Mouse (Mus musculus) E14TG2a.4 (cell line): ENCODE data around the gene Rps6kb1.

Source experiments
- H3K27me3 ChIP-seq: 2 replicates; pipeline ENCODE4 v1.6.1; 2014; ENCODE audit warnings: low read length, control low read depth; ENCODE audit not compliant: insufficient read depth
- H3K36me3 ChIP-seq: 2 replicates; pipeline ENCODE4 v1.6.1; 2014; ENCODE audit warnings: low read length, control low read depth; ENCODE audit not compliant: insufficient read depth
- H3K4me1 ChIP-seq: replicated peaks from 2 replicates; pipeline ENCODE4 v1.6.1; 2014; ENCODE audit warnings: low read depth, low read length, control low read depth
- H3K4me3 ChIP-seq: replicated peaks from 2 replicates; pipeline ENCODE4 v1.5.1; 2014; ENCODE audit warnings: mild to moderate bottlenecking, low read length
- H3K9me3 ChIP-seq: 2 replicates; pipeline ENCODE4 v1.6.1; 2014; ENCODE audit warnings: low read length, control low read depth
- CTCF ChIP-seq: conservative IDR thresholded peaks from 2 replicates; pipeline ENCODE4 v1.5.1; 2014; ENCODE audit warnings: low read length
- NANOG ChIP-seq: IDR thresholded peaks from 2 replicates; pipeline ENCODE4 v1.6.1; 2014; ENCODE audit warnings: borderline replicate concordance, low read length, mixed read lengths
- POU5F1 ChIP-seq: IDR thresholded peaks from 2 replicates; pipeline ENCODE4 v1.6.1; 2014; ENCODE audit warnings: low read length, borderline replicate concordance

Rps6kb1 gene

GRCm38 (mm10) chr11:86587830-86588229 is 43.2 kb upstream of the Rps6kb1 start:
- Histone ChIP-seq H3K4me1 (peaks cover 59% of the 10 kb centered on the region), H3K36me3 (peaks cover 9% of the 10 kb centered on the region; the same call in 1 of the 2 replicates)
- no peak for TF ChIP-seq POU5F1
- TF ChIP-seq CTCF, result no peak

DNA sequence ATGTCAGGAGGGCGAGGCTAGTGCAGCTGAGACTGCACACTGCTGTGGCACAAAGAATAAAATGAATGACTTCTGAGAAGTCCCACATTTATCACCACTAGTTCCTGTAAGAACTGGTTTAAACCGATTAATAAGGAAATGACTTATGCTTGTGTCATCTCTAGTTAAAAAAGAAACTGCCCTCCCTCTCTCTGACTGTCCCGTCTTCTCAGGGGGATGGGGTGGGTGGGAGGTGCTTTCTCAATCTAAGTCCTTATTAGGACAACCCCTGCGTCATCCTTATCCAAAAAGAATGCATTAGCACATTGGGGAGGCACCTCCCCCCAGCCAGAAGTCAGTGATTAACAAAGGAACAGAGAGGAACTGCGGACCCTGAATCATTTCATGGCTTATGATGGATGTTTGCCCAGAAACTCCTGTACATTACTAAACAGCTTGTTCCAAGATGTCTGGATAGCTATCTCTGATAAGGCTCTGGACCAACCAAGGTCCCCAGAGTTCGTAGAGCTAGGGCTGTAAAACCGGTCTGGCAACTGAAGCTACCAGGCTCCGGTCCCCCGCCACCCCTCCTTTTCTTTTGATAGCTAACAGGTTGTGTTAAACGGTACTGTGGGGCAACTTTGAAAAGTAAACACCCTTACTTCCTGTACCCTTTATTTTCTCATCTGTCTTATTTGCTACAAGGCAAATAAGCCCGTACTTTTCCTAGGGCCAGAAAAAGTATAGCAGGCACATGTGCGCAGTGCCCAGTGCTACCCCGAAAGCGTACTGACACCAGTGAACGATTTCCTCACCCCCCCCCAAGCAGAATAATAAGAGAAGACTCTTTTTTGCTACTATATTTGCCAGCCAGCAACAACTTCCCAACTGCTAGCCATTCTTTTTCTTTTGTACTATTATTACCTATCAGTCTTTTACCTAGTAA is 42.5 kb upstream of the Rps6kb1 start:
- Histone ChIP-seq H3K4me3 (peak overlapping the region; percentile 73), H3K4me1 (peaks cover 62% of the 10 kb centered on the region), H3K9me3 (no peaks in the 10 kb centered on the region), H3K36me3 (peaks cover 6% of the 10 kb centered on the region; the same call in 1 of the 2 replicates), H3K27me3 (no peaks in the 10 kb centered on the region)
- TF ChIP-seq NANOG, result no peak
- no peak for TF ChIP-seq POU5F1
- TF ChIP-seq CTCF, result no peak

More at GRCm38 (mm10) chr11:86587830-86588229, 43.2 kb upstream of the Rps6kb1 start:
- H3K9me3 ChIP-seq, result no peaks in the 10 kb centered on the region
- H3K27me3 ChIP-seq, result no peaks in the 10 kb centered on the region
- peak overlapping the region; percentile 73 for H3K4me3 ChIP-seq

- Histone ChIP-seq H3K4me1 (peaks cover 67% of the 10 kb centered on the region), H3K9me3 (no peaks in the 10 kb centered on the region), H3K27me3 (no peaks in the 10 kb centered on the region), H3K36me3 (peaks cover 6% of the 10 kb centered on the region; the same call in 1 of the 2 replicates), H3K4me3 (peak overlapping the region; percentile 73)
- TF ChIP-seq CTCF, result no peak
- no peak for TF ChIP-seq NANOG
- no peak for TF ChIP-seq POU5F1
Measured at GRCm38 (mm10) chr11:86586177-86586867, 41.7 kb upstream of the Rps6kb1 start.

DNA sequence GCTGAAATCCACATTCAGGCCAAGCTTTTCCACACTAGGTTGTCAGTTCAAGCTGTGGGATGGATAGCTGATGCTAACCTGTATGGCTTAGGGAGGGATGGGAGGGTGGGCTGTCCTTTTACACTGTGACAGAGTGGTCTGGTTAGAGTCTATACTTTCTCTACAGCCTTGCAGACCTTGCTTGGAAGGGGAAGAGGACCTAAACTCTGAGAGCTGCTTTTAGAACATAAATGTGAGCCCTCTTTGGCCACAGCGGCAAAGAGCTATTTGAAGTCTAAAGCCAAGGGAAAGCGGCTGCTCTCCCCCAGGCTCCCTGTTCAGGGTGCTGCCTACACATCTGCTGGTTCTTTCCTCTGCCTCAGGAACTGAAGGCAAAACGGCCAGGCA is 41.0 kb upstream of the Rps6kb1 start:
- Histone ChIP-seq H3K36me3 (peaks cover 6% of the 10 kb centered on the region; the same call in 1 of the 2 replicates), H3K4me3 (peak overlapping the region; percentile 73), H3K27me3 (no peaks in the 10 kb centered on the region), H3K4me1 (peaks cover 67% of the 10 kb centered on the region), H3K9me3 (no peaks in the 10 kb centered on the region)
- no peak for TF ChIP-seq NANOG
- no peak for TF ChIP-seq POU5F1
- no peak for TF ChIP-seq CTCF

GRCm38 (mm10) chr11:86584898-86585597 is 40.4 kb upstream of the Rps6kb1 start:
- no peaks in the 10 kb centered on the region for H3K9me3 ChIP-seq
- TF ChIP-seq NANOG (no peak), POU5F1 (no peak), CTCF (no peak)
- peak overlapping the region; percentile 73; the same call in 1 of the 2 replicates for H3K4me3 ChIP-seq
- peaks cover 67% of the 10 kb centered on the region for H3K4me1 ChIP-seq
- peaks cover 6% of the 10 kb centered on the region; the same call in 1 of the 2 replicates for H3K36me3 ChIP-seq
- H3K27me3 ChIP-seq, result no peaks in the 10 kb centered on the region

DNA sequence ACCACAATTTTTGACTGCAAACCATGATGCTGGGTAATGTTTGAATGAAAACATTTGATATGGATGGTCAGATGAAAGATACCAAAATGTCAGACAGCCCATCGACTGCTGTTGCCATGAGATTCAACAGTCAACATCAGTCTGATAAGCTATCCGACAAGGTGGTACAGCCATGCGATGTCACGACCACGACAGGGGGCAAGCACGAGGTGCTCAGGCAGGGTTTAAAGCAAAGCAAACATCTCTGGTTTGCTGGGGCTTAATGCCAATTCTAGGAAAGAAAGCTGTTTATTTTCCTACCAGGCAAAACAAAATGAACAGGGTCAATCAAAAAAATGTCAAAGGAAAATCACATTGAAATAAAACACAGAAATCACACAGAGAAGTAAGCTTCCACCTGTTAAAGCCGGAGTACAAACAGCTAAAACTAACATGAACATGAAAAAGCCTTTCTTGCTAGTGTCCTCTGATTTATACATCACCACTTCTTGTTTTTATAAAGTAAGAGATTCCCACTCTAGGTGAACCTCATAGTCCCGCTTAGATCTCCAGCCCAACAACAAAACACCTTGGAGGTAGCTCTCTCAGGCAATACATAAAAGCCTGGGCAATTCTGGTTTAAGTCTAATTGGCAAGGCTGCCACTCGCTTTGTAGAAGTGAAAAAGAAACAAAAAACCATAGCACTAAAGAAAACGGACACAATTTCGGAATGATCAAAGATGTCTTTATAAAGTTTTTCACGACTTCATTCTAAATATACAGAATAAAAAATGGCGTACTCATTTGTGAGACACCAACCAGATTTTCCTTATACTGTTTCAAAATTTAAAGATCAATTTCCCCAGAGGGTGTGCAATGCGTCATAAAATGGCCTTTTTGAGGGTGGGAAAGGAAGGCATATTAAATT is 39.6 kb upstream of the Rps6kb1 start:
- TF ChIP-seq POU5F1 (no peak), NANOG (no peak), CTCF (no peak)
- H3K36me3 ChIP-seq, result peaks cover 6% of the 10 kb centered on the region; the same call in 1 of the 2 replicates

DNA sequence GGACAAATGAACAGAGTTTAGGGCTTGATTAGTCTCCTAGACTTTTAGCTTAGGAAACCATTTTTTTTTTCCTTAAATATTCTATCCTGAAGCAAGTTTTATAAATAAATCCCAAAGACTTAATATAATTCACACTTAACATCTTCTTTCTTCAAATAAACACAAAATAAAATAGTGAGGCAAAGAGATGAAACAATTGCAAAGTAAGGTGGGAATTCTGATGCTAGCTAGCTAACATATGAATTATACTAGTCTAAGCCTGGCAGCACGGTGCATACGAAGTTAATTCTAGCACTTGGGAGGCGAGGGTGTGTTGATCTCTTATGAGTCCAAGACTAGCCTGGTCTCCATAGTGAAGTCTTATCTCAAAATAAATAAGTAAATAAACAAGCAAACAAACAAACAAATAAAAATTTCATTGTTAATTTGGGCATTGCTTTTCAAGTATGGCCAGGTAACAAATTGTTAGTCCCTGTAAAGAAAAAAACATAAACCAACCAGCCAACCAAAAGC is 38.8 kb upstream of the Rps6kb1 start:
- Histone ChIP-seq H3K27me3 (no peaks in the 10 kb centered on the region), H3K4me3 (no peak overlapping the region), H3K4me1 (peaks cover 81% of the 10 kb centered on the region), H3K9me3 (no peaks in the 10 kb centered on the region), H3K36me3 (peaks cover 6% of the 10 kb centered on the region; the same call in 1 of the 2 replicates)
- no peak for TF ChIP-seq NANOG
- no peak for TF ChIP-seq POU5F1
- no peak for TF ChIP-seq CTCF

More for the DNA sequence above, 39.6 kb upstream of the Rps6kb1 start:
- H3K27me3 ChIP-seq, result no peaks in the 10 kb centered on the region
- H3K4me3 ChIP-seq, result no peak overlapping the region
- peaks cover 72% of the 10 kb centered on the region for H3K4me1 ChIP-seq
- H3K9me3 ChIP-seq, result no peaks in the 10 kb centered on the region
